32 mouse cellular contexts compared by ENCODE assay signal in genomic region chr13:47033602-47034001, GRCm38 (mm10).
"Had no signal": no experiment of that assay in that cellular context is flagged by ENCODE, and none has a peak within 500 bp of the region (broad histone marks: within the 10 kb centered on the region; RNA-seq: fewer than 3 reads in every experiment).

No protein-coding gene starts in this region.

- DNase-seq: left cerebral cortex, postnatal 4 days; liver, embryonic 13.5 days; liver, postnatal 0 days; lung, adult 18-20 months; lung, adult 2 months; lung, postnatal 10 days; lung, postnatal 14 days; lung, postnatal 36 days; lung, postnatal 4 days; midbrain, embryonic 14.5 days had no signal

- H3K27me3 ChIP-seq: limb, embryonic 12.5 days; limb, embryonic 13.5 days; limb, embryonic 15.5 days; liver, embryonic 12.5 days; liver, embryonic 13.5 days; liver, embryonic 15.5 days; lung, embryonic 15.5 days; midbrain, embryonic 12.5 days; midbrain, embryonic 13.5 days; midbrain, embryonic 15.5 days; neural tube, embryonic 12.5 days; neural tube, embryonic 13.5 days had no signal

- H3K4me2 ChIP-seq: limb, embryonic 12.5 days; limb, embryonic 13.5 days; limb, embryonic 15.5 days; liver, embryonic 11.5 days; liver, embryonic 12.5 days; liver, embryonic 13.5 days; liver, embryonic 15.5 days; lung, embryonic 14.5 days; lung, embryonic 15.5 days; midbrain, embryonic 11.5 days; midbrain, embryonic 12.5 days; midbrain, embryonic 13.5 days; midbrain, embryonic 15.5 days; neural tube, embryonic 12.5 days; neural tube, embryonic 13.5 days had no signal

- ATAC-seq: liver, embryonic 12.5 days; liver, postnatal 0 days; lung, postnatal 0 days; midbrain, embryonic 13.5 days; midbrain, embryonic 15.5 days; midbrain, embryonic 16.5 days had no signal

- H3K4me3 ChIP-seq: limb, embryonic 10.5 days; limb, embryonic 12.5 days; limb, embryonic 13.5 days; limb, embryonic 15.5 days; liver, embryonic 12.5 days; liver, embryonic 13.5 days; liver, embryonic 15.5 days; lung, embryonic 15.5 days; megakaryocyte, embryonic 14.5 days; midbrain, embryonic 10.5 days; midbrain, embryonic 12.5 days; midbrain, embryonic 13.5 days; midbrain, embryonic 15.5 days; myocyte; neural tube, embryonic 12.5 days; neural tube, embryonic 13.5 days had no signal

- H3K9ac ChIP-seq: limb, embryonic 12.5 days; limb, embryonic 13.5 days; limb, embryonic 15.5 days; liver, embryonic 12.5 days; liver, embryonic 13.5 days; liver, embryonic 14.5 days; liver, embryonic 15.5 days; liver, postnatal 0 days; lung, embryonic 14.5 days; lung, embryonic 15.5 days; midbrain, embryonic 12.5 days; midbrain, embryonic 13.5 days; midbrain, embryonic 15.5 days; neural tube, embryonic 12.5 days; neural tube, embryonic 13.5 days had no signal

- H3K36me3 ChIP-seq: limb, embryonic 12.5 days; limb, embryonic 15.5 days; liver, embryonic 12.5 days; liver, embryonic 13.5 days; liver, embryonic 15.5 days; lung, embryonic 15.5 days; midbrain, embryonic 15.5 days had no signal

- H3K4me1 ChIP-seq: limb, embryonic 10.5 days; limb, embryonic 12.5 days; limb, embryonic 15.5 days; liver, embryonic 12.5 days; lung, embryonic 15.5 days; midbrain, embryonic 10.5 days; midbrain, embryonic 12.5 days; midbrain, embryonic 13.5 days; midbrain, embryonic 15.5 days; neural tube, embryonic 12.5 days; neural tube, embryonic 13.5 days had no signal

- H3K9me3 ChIP-seq: limb, embryonic 10.5 days; limb, embryonic 12.5 days; limb, embryonic 13.5 days; limb, embryonic 15.5 days; liver, embryonic 12.5 days; liver, embryonic 13.5 days; liver, embryonic 15.5 days; lung, embryonic 15.5 days; megakaryocyte, embryonic 14.5 days; midbrain, embryonic 10.5 days; midbrain, embryonic 12.5 days; midbrain, embryonic 13.5 days; midbrain, embryonic 15.5 days; neural tube, embryonic 12.5 days; neural tube, embryonic 13.5 days had no signal

- H3K27ac ChIP-seq: limb, embryonic 10.5 days; limb, embryonic 12.5 days; limb, embryonic 13.5 days; limb, embryonic 15.5 days; liver, embryonic 12.5 days; liver, embryonic 13.5 days; liver, embryonic 14.5 days; liver, embryonic 15.5 days; lung, embryonic 15.5 days; macrophage; midbrain, embryonic 10.5 days; midbrain, embryonic 12.5 days; midbrain, embryonic 13.5 days; midbrain, embryonic 15.5 days; neural tube, embryonic 12.5 days; neural tube, embryonic 13.5 days had no signal
